Mouse (Mus musculus): ENCODE results near the gene Oxnad1.

- TF ChIP-seq CTCF (IDR thresholded peaks at IDR 0.05; ENCODE audit: low read depth, low read length), result no peak
- no peak for TF ChIP-seq POLR2A (IDR thresholded peaks at IDR 0.05; ENCODE audit: insufficient read depth, low read length)
- no peak for TF ChIP-seq EP300 (IDR thresholded peaks at IDR 0.05; ENCODE audit: insufficient read depth, low read depth, low read length)
Observed at GRCm38 (mm10) chr14:32144734-32145133, 59.6 kb downstream of the Oxnad1 start.

Data from ES-Bruce4 (cell line).